Mouse (Mus musculus) forebrain, postnatal 0 days (tissue): Measurements from ENCODE around the gene Gm11939. TPM values are rescaled to one million over a fixed set of nuclear protein-coding genes. Genes with fewer than 3 reads are reported as not detected.
"Not testable (repeated sequence)": the region's sequence is repeated elsewhere in the genome, so short reads cannot be mapped to it uniquely, and the experiment has no call there.

Experiments
- ATAC-seq: fragments of 200-750 bp; cut with Nextera tagmentation; 2 replicates; pipeline ENCODE4 v1.8.0; 2017; ENCODE audit warnings: mild to moderate bottlenecking, moderate library complexity
- DNase-seq: peaks from one replicate; pipeline ENCODE4 v3.0.0-alpha.2; 2015
- H3K27ac ChIP-seq: fragments of 300-500 bp; sonication (generic); 2 replicates; pipeline ENCODE4 v1.5.1; 2014; ENCODE audit warnings: low read depth, mild to moderate bottlenecking, antibody characterized with exemption, low read length, moderate library complexity, mixed read lengths
- H3K27me3 ChIP-seq: fragments of 300-500 bp; sonication (generic); 2 replicates; pipeline ENCODE4 v1.6.1; 2014; ENCODE audit warnings: mild to moderate bottlenecking, low read length, mixed read lengths; ENCODE audit not compliant: insufficient read depth
- H3K36me3 ChIP-seq: fragments of 300-500 bp; sonication (generic); 2 replicates; pipeline ENCODE4 v1.6.1; 2014; ENCODE audit warnings: mild to moderate bottlenecking, moderate library complexity; ENCODE audit not compliant: insufficient read depth
- H3K4me1 ChIP-seq: fragments of 300-500 bp; sonication (generic); 2 replicates; pipeline ENCODE4 v1.6.1; 2014; ENCODE audit warnings: antibody characterized with exemption; ENCODE audit not compliant: insufficient read depth
- H3K4me2 ChIP-seq: fragments of 300-500 bp; sonication (generic); 2 replicates; pipeline ENCODE4 v1.6.1; 2014; ENCODE audit warnings: low read depth, mild to moderate bottlenecking, moderate library complexity
- H3K4me3 ChIP-seq: fragments of 300-500 bp; sonication (generic); 2 replicates; pipeline ENCODE4 v1.5.1; 2014; ENCODE audit warnings: low read depth, low read length, mixed read lengths
- H3K9ac ChIP-seq: fragments of 300-500 bp; sonication (generic); 2 replicates; pipeline ENCODE4 v1.6.1; 2014; ENCODE audit warnings: mild to moderate bottlenecking
- H3K9me3 ChIP-seq: fragments of 300-500 bp; sonication (generic); 2 replicates; pipeline ENCODE4 v1.6.1; 2016; ENCODE audit warnings: low read length
- CTCF ChIP-seq: sonication (generic); IDR thresholded peaks from 2 replicates; pipeline ENCODE4 v1.5.1; 2016; ENCODE audit warnings: antibody characterized with exemption, control low read depth, low read depth
- WGBS: fragments of 180-500 bp; shearing (Covaris S2); extraction: QIAGEN DNeasy Blood & Tissue Kit; methylation state at CpG from one replicate; pipeline ENCODE4 v1.1.7; 2014; 5-methylcytosine and 5-hydroxymethylcytosine counted together
- polyA plus RNA-seq: library from polyadenylated mRNA; unstranded; fragments of >200 nt; fragmentation: Nextera tagmentation; extraction: Ambion mirVana; gene quantifications from 2 replicates; pipeline ENCODE4 v1.2.1, GENCODE M21; 2015
- total RNA-seq: library from RNA; depleted of rRNA; stranded (reverse); fragments of >200 nt; gene quantifications from 2 replicates; pipeline ENCODE4 v1.2.3, GENCODE M21; 2014; rRNA removed

Gm11939 gene
- total RNA-seq: not detected in 2 replicates
- not detected in 2 replicates for polyA plus RNA-seq

GRCm38 (mm10) chr11:99559366-99559765, at the start of gene Gm11939:
Gene Gm11939, minus strand, starts transcription at chr11:99559466.
- no peak for ATAC-seq
- H3K27ac ChIP-seq: no peak within 1 kb of the TSS
- no peak within 1 kb of the TSS for H3K4me2 ChIP-seq

GRCm38 (mm10) chr11:99603208-99603607, 43.9 kb upstream of the Gm11939 start, which contains the start of gene Gm11938:
Gene Gm11938, minus strand, starts transcription at chr11:99603308.
- not testable (repeated sequence) for H3K36me3 ChIP-seq, H3K9ac ChIP-seq, ATAC-seq, H3K4me2 ChIP-seq, H3K9me3 ChIP-seq, H3K27ac ChIP-seq, DNase-seq, H3K27me3 ChIP-seq, H3K4me3 ChIP-seq, H3K4me1 ChIP-seq
- 92% methylated on average over 1 of the region's 1 CpGs for WGBS

More at GRCm38 (mm10) chr11:99559366-99559765, at the start of gene Gm11939:
- no peak within 1 kb of the TSS for H3K4me3 ChIP-seq
- H3K27me3 ChIP-seq: no peaks in the 10 kb centered on the region
- no peaks in the 10 kb centered on the region for H3K4me1 ChIP-seq
- TF ChIP-seq CTCF: no peak
- WGBS: 95% methylated on average over 9 of the region's 9 CpGs
- no peak for DNase-seq
- H3K9ac ChIP-seq: no peak within 1 kb of the TSS
- no peaks in the 10 kb centered on the region for H3K36me3 ChIP-seq
- no peaks in the 10 kb centered on the region for H3K9me3 ChIP-seq

GRCm38 (mm10) chr11:99597742-99598141, 38.5 kb upstream of the Gm11939 start, which contains the start of gene Krtap9-3:
Gene Krtap9-3, minus strand, starts transcription at chr11:99598105.
- 80% methylated on average over 6 of the region's 6 CpGs for WGBS
- H3K9me3 ChIP-seq, H3K4me1 ChIP-seq, H3K4me2 ChIP-seq, H3K4me3 ChIP-seq, DNase-seq, H3K36me3 ChIP-seq, H3K27ac ChIP-seq, H3K27me3 ChIP-seq, ATAC-seq, H3K9ac ChIP-seq: not testable (repeated sequence)

GRCm38 (mm10) chr11:99590981-99591380, 31.7 kb upstream of the Gm11939 start, which contains the start of gene Krtap1-3:
Gene Krtap1-3, minus strand, starts transcription at chr11:99591339.
- Histone ChIP-seq H3K27me3 (no peaks in the 10 kb centered on the region), H3K9me3 (no peaks in the 10 kb centered on the region), H3K4me3 (no peak within 1 kb of the TSS), H3K9ac (no peak within 1 kb of the TSS), H3K4me1 (no peaks in the 10 kb centered on the region), H3K36me3 (no peaks in the 10 kb centered on the region), H3K27ac (no peak within 1 kb of the TSS), H3K4me2 (no peak within 1 kb of the TSS)
- no peak for TF ChIP-seq CTCF
- no peak for DNase-seq
- no peak for ATAC-seq
- 81% methylated on average over 6 of the region's 6 CpGs for WGBS

- DNase-seq (peak; percentile 24), ATAC-seq (no peak)
- Histone ChIP-seq H3K4me1 (no peaks in the 10 kb centered on the region), H3K9ac (no peak overlapping the region), H3K27me3 (no peaks in the 10 kb centered on the region), H3K27ac (no peak overlapping the region), H3K4me3 (no peak overlapping the region), H3K36me3 (no peaks in the 10 kb centered on the region), H3K4me2 (no peak overlapping the region), H3K9me3 (no peaks in the 10 kb centered on the region)
- WGBS: 59% methylated on average over 7 of the region's 7 CpGs
- TF ChIP-seq CTCF: no peak
Measured at GRCm38 (mm10) chr11:99585096-99585495, 25.8 kb upstream of the Gm11939 start.

GRCm38 (mm10) chr11:99583245-99583704, 24.0 kb upstream of the Gm11939 start, which contains the start of gene Krtap1-4:
Gene Krtap1-4, minus strand, starts transcription at chr11:99583654.
- H3K36me3 ChIP-seq: no peaks in the 10 kb centered on the region
- H3K4me2 ChIP-seq: no peak within 1 kb of the TSS
- no peaks in the 10 kb centered on the region for H3K27me3 ChIP-seq
- no peak within 1 kb of the TSS for H3K9ac ChIP-seq
- no peak within 1 kb of the TSS for H3K27ac ChIP-seq
- H3K9me3 ChIP-seq: no peaks in the 10 kb centered on the region
- no peak within 1 kb of the TSS for H3K4me3 ChIP-seq
- no peak for TF ChIP-seq CTCF
- no peaks in the 10 kb centered on the region for H3K4me1 ChIP-seq
- ATAC-seq (no peak), DNase-seq (no peak)
- WGBS: 80% methylated on average over 5 of the region's 5 CpGs

GRCm38 (mm10) chr11:99581564-99581963, 22.3 kb upstream of the Gm11939 start:
- Histone ChIP-seq H3K9me3 (no peaks in the 10 kb centered on the region), H3K4me1 (no peaks in the 10 kb centered on the region), H3K36me3 (no peaks in the 10 kb centered on the region), H3K9ac (no peak overlapping the region), H3K27me3 (no peaks in the 10 kb centered on the region), H3K4me3 (no peak overlapping the region), H3K4me2 (no peak overlapping the region), H3K27ac (no peak overlapping the region)
- WGBS: 65% methylated on average over 6 of the region's 6 CpGs
- DNase-seq (no peak), ATAC-seq (no peak)
- no peak for TF ChIP-seq CTCF
